Mouse (Mus musculus): ENCODE data around the gene Gpr158.
"Not testable (repeated sequence)": the region's sequence is repeated elsewhere in the genome, so short reads cannot be mapped to it uniquely, and the experiment has no call there.

The Gpr158 gene

GRCm38 (mm10) chr2:21399657-21400056, 32.3 kb downstream of the Gpr158 start:
- TF ChIP-seq NANOG (IDR thresholded peaks at IDR 0.05; ENCODE audit: borderline replicate concordance, low read length) (no peak), POU5F1 (IDR thresholded peaks at IDR 0.05; ENCODE audit: borderline replicate concordance, low read length) (no peak), CTCF (conservative IDR thresholded peaks at IDR 0.05; ENCODE audit: low read length) (no peak)

GRCm38 (mm10) chr2:21405617-21406016, 38.3 kb downstream of the Gpr158 start:
- Histone ChIP-seq H3K4me1 (replicated peaks; ENCODE audit: low read depth, low read length) (no peaks in the 10 kb centered on the region), H3K4me3 (replicated peaks; ENCODE audit: low read length) (no peak overlapping the region), H3K36me3 (ENCODE audit: insufficient read depth, low read length) (no peaks in the 10 kb centered on the region), H3K9me3 (ENCODE audit: low read length) (no peaks in the 10 kb centered on the region), H3K27me3 (ENCODE audit: insufficient read depth, low read length) (no peaks in the 10 kb centered on the region)
- TF ChIP-seq CTCF (conservative IDR thresholded peaks at IDR 0.05; ENCODE audit: low read length) (no peak), POU5F1 (IDR thresholded peaks at IDR 0.05; ENCODE audit: borderline replicate concordance, low read length) (no peak), NANOG (IDR thresholded peaks at IDR 0.05; ENCODE audit: borderline replicate concordance, low read length) (no peak)

More at GRCm38 (mm10) chr2:21399657-21400056, 32.3 kb downstream of the Gpr158 start:
- no peak overlapping the region for H3K4me3 ChIP-seq (replicated peaks; ENCODE audit: low read length)
- peaks cover 28% of the 10 kb centered on the region for H3K4me1 ChIP-seq (replicated peaks; ENCODE audit: low read depth, low read length)
- H3K9me3 ChIP-seq (ENCODE audit: low read length), result peaks cover 9% of the 10 kb centered on the region; the same call in 1 of the 2 replicates
- no peaks in the 10 kb centered on the region for H3K27me3 ChIP-seq (ENCODE audit: insufficient read depth, low read length)
- no peaks in the 10 kb centered on the region for H3K36me3 ChIP-seq (ENCODE audit: insufficient read depth, low read length)

DNA sequence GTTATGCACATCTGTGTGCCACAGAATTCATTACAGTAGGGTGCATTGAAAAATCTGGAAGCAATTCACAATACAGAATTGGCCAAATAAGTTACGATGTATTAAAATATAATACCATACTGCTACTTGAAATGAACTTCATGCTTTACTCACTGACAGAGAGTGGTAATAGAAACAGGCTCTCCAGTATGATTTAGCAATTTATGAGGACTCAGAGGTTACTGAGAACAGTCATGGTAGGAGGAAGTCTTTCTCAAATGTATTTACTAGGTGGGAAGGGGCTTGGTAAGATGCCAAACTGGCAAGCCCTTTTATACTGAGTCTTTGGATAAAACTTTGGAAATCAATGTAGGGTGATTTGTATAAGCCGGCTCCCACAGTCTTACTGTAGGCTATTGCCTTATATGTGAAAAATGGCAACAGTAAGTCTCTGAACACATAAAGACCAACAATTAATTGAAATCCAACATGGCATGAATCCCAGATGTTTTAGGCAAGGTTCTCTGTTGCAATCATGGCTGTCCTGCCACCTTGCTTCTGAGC, 40.2 kb downstream of the Gpr158 start:
- H3K9me3 ChIP-seq (ENCODE audit: low read length), result no peaks in the 10 kb centered on the region
- H3K27me3 ChIP-seq (ENCODE audit: insufficient read depth, low read length), result no peaks in the 10 kb centered on the region
- no peaks in the 10 kb centered on the region for H3K36me3 ChIP-seq (ENCODE audit: insufficient read depth, low read length)
- no peak overlapping the region for H3K4me3 ChIP-seq (replicated peaks; ENCODE audit: low read length)
- no peaks in the 10 kb centered on the region for H3K4me1 ChIP-seq (replicated peaks; ENCODE audit: low read depth, low read length)
- no peak for TF ChIP-seq NANOG (IDR thresholded peaks at IDR 0.05; ENCODE audit: borderline replicate concordance, low read length)
- no peak for TF ChIP-seq POU5F1 (IDR thresholded peaks at IDR 0.05; ENCODE audit: borderline replicate concordance, low read length)
- no peak for TF ChIP-seq CTCF (conservative IDR thresholded peaks at IDR 0.05; ENCODE audit: low read length)

- H3K4me3 ChIP-seq (replicated peaks; ENCODE audit: low read length), result no peak overlapping the region
- no peaks in the 10 kb centered on the region for H3K36me3 ChIP-seq (ENCODE audit: insufficient read depth, low read length)
- H3K4me1 ChIP-seq (replicated peaks; ENCODE audit: low read depth, low read length), result no peaks in the 10 kb centered on the region
- H3K9me3 ChIP-seq (ENCODE audit: low read length), result no peaks in the 10 kb centered on the region
- H3K27me3 ChIP-seq (ENCODE audit: insufficient read depth, low read length), result no peaks in the 10 kb centered on the region
- TF ChIP-seq POU5F1 (IDR thresholded peaks at IDR 0.05; ENCODE audit: borderline replicate concordance, low read length) (no peak), CTCF (conservative IDR thresholded peaks at IDR 0.05; ENCODE audit: low read length) (no peak), NANOG (IDR thresholded peaks at IDR 0.05; ENCODE audit: borderline replicate concordance, low read length) (no peak)
Observed at GRCm38 (mm10) chr2:21408821-21409220, 41.5 kb downstream of the Gpr158 start.

- no peak overlapping the region for H3K4me3 ChIP-seq (replicated peaks; ENCODE audit: low read length)
- no peaks in the 10 kb centered on the region for H3K4me1 ChIP-seq (replicated peaks; ENCODE audit: low read depth, low read length)
- no peaks in the 10 kb centered on the region for H3K9me3 ChIP-seq (ENCODE audit: low read length)
- TF ChIP-seq POU5F1 (IDR thresholded peaks at IDR 0.05; ENCODE audit: borderline replicate concordance, low read length) (no peak), CTCF (conservative IDR thresholded peaks at IDR 0.05; ENCODE audit: low read length) (no peak), NANOG (IDR thresholded peaks at IDR 0.05; ENCODE audit: borderline replicate concordance, low read length) (no peak)
- H3K27me3 ChIP-seq (ENCODE audit: insufficient read depth, low read length), result no peaks in the 10 kb centered on the region
- H3K36me3 ChIP-seq (ENCODE audit: insufficient read depth, low read length), result no peaks in the 10 kb centered on the region
Observed at GRCm38 (mm10) chr2:21430288-21430687, 62.9 kb downstream of the Gpr158 start.

- H3K4me1 ChIP-seq (replicated peaks; ENCODE audit: low read depth, low read length), result no peaks in the 10 kb centered on the region
- TF ChIP-seq POU5F1 (IDR thresholded peaks at IDR 0.05; ENCODE audit: borderline replicate concordance, low read length) (no peak), NANOG (IDR thresholded peaks at IDR 0.05; ENCODE audit: borderline replicate concordance, low read length) (no peak), CTCF (conservative IDR thresholded peaks at IDR 0.05; ENCODE audit: low read length) (no peak)
Observed at GRCm38 (mm10) chr2:21431182-21431581, 63.8 kb downstream of the Gpr158 start.

GRCm38 (mm10) chr2:21439626-21440025, 72.3 kb downstream of the Gpr158 start:
- Histone ChIP-seq H3K4me1 (replicated peaks; ENCODE audit: low read depth, low read length) (no peaks in the 10 kb centered on the region), H3K36me3 (ENCODE audit: insufficient read depth, low read length) (no peaks in the 10 kb centered on the region), H3K9me3 (ENCODE audit: low read length) (no peaks in the 10 kb centered on the region), H3K4me3 (replicated peaks; ENCODE audit: low read length) (no peak overlapping the region), H3K27me3 (ENCODE audit: insufficient read depth, low read length) (no peaks in the 10 kb centered on the region)
- no peak for TF ChIP-seq POU5F1 (IDR thresholded peaks at IDR 0.05; ENCODE audit: borderline replicate concordance, low read length)
- no peak for TF ChIP-seq CTCF (conservative IDR thresholded peaks at IDR 0.05; ENCODE audit: low read length)
- no peak for TF ChIP-seq NANOG (IDR thresholded peaks at IDR 0.05; ENCODE audit: borderline replicate concordance, low read length)

More at GRCm38 (mm10) chr2:21431182-21431581, 63.8 kb downstream of the Gpr158 start:
- Histone ChIP-seq H3K4me3 (replicated peaks; ENCODE audit: low read length) (no peak overlapping the region), H3K36me3 (ENCODE audit: insufficient read depth, low read length) (no peaks in the 10 kb centered on the region), H3K27me3 (ENCODE audit: insufficient read depth, low read length) (no peaks in the 10 kb centered on the region), H3K9me3 (ENCODE audit: low read length) (no peaks in the 10 kb centered on the region)

- not testable (repeated sequence) for H3K36me3 ChIP-seq (ENCODE audit: insufficient read depth, low read length); H3K27me3 ChIP-seq (ENCODE audit: insufficient read depth, low read length); H3K4me3 ChIP-seq (replicated peaks; ENCODE audit: low read length)
- Histone ChIP-seq H3K4me1 (replicated peaks; ENCODE audit: low read depth, low read length) (peaks cover 13% of the 10 kb centered on the region), H3K9me3 (ENCODE audit: low read length) (peaks cover 10% of the 10 kb centered on the region)
Observed at GRCm38 (mm10) chr2:21460606-21461005, 93.3 kb downstream of the Gpr158 start.

- Histone ChIP-seq H3K36me3 (ENCODE audit: insufficient read depth, low read length) (no peaks in the 10 kb centered on the region), H3K4me1 (replicated peaks; ENCODE audit: low read depth, low read length) (no peaks in the 10 kb centered on the region), H3K9me3 (ENCODE audit: low read length) (no peaks in the 10 kb centered on the region; the same call in 1 of the 2 replicates), H3K27me3 (ENCODE audit: insufficient read depth, low read length) (no peaks in the 10 kb centered on the region), H3K4me3 (replicated peaks; ENCODE audit: low read length) (no peak overlapping the region)
- TF ChIP-seq NANOG (IDR thresholded peaks at IDR 0.05; ENCODE audit: borderline replicate concordance, low read length) (no peak), POU5F1 (IDR thresholded peaks at IDR 0.05; ENCODE audit: borderline replicate concordance, low read length) (no peak), CTCF (conservative IDR thresholded peaks at IDR 0.05; ENCODE audit: low read length) (no peak)
Observed at GRCm38 (mm10) chr2:21474957-21475356, 107.6 kb downstream of the Gpr158 start.
